Mouse (Mus musculus): ENCODE measurements around the gene Clk3.
"Not testable (repeated sequence)": the region's sequence is repeated elsewhere in the genome, so short reads cannot be mapped to it uniquely, and the experiment has no call there.

The Clk3 gene

GRCm38 (mm10) chr9:57724701-57725100 is 41.0 kb downstream of the Clk3 start:
- DNase-seq (ENCODE audit: low read depth, low spot score): no peak

DNA sequence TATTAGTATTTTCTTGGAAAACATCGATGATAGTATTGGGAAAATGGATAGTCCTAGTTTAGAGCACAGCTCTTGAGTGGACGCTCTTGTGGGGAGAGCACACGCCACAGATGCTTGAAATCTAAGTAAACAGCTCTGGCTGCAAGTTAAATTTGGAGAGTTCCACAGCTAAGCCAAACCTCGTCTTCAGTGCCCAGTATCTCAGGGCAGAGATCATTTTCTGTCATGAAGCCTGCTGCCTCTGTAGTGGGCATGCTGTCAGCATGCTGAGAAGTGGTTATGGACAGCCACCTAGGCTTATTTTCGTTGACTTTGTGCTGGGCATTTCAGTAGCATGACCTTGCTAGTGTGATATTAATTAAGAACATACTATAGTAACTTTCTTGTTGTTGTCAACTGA is 41.9 kb downstream of the Clk3 start:
- DNase-seq (ENCODE audit: low read depth, low spot score): no peak

GRCm38 (mm10) chr9:57723315-57723715 is 42.3 kb downstream of the Clk3 start:
- no peak for DNase-seq (ENCODE audit: low read depth, low spot score)

GRCm38 (mm10) chr9:57722371-57722770 is 43.3 kb downstream of the Clk3 start:
- no peak for DNase-seq (ENCODE audit: low read depth, low spot score)

DNA sequence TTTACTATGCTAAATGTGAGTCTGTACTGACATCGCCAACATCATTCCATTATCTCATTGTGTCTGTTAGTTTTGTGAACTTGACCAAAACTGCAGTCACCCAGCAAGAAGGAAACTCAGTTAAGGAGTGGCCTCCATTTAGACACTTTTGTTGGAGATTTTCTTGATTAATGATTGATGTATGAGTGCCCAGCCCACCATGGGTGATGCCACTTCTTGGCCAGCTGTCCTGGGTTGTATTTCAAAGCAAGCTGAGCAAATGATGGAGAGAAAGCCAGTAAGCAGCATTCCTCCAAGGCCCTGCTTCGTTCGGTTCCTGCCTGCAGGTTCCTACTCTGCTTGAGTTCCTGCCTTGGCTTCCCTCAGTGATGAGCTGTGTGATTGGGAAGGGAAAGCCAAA is 44.9 kb downstream of the Clk3 start:
- no peak for DNase-seq (ENCODE audit: low read depth, low spot score)

GRCm38 (mm10) chr9:57718408-57718807 is 47.3 kb downstream of the Clk3 start:
- no peak for DNase-seq (ENCODE audit: low read depth, low spot score)

- DNase-seq (ENCODE audit: low read depth, low spot score): peak; percentile 79
Observed at GRCm38 (mm10) chr9:57712194-57712593, 53.5 kb downstream of the Clk3 start.

- DNase-seq (ENCODE audit: low read depth, low spot score): not testable (repeated sequence)
Observed at GRCm38 (mm10) chr9:57710214-57710613, 55.4 kb downstream of the Clk3 start.

DNA sequence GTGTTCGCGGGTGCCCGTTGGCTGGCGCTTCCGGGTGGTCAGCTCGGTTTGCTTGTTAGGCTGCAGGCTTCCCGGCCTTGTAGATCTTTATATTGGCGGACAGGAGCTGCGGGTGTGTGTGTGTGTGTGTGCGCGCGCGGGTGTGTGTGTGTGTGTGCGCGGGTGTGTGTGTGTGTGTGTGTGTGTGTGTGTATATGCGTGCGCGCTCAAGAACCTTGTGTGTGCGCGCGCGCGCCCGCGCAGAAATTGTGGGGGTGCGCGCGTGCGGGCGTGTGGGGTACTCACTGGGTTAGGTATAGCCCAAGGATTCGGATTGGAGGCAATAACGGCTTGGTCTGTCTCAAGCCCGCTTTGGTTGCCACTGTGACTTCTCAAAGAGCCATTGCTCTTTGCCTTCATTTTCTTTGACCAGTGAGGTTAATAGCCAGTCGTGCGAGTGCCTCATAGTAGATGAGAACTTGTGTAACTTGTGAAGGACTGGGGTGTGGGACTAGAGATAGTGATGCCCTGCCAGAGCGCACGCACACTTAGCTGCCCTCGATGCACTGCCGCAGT is 56.9 kb downstream of the Clk3 start:
- DNase-seq (ENCODE audit: low read depth, low spot score): peak; percentile 66

DNA sequence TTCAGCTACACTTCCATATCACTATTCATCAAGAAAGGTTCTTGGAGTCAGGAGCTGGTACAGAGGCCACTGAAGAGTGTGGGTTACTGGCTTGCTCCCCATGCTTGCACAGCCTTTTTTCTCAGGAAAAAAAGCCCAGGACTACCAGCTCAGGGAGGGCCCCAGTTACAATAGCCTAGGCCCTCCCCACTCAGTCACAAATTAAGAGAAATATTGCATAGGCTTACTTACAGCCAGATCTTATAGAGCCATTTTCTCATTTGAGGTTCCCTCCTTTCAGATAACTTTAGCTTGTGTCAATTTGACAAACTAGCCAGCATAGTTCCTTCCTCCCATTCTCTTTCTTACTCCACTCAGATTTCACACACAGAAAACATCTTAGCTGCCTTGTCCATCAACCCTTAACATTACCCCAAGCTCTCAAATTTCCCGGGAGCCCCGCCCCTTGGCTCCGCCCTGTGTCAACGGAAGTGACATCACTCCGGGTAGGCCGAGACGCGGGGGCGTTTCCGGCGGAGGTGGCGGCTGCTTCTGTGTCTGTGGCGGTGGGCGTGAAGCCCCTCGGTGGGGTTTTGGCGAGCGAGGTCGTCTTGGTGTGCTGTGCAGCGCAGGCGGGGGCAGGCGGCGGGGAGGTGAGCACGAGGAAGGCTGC is 57.5 kb downstream of the Clk3 start, which contains the start of gene Edc3:
Gene Edc3 (plus strand): TSS at position 473 of the 652 bp plus-strand sequence.
- peak; percentile 93 for DNase-seq (ENCODE audit: low read depth, low spot score)

DNA sequence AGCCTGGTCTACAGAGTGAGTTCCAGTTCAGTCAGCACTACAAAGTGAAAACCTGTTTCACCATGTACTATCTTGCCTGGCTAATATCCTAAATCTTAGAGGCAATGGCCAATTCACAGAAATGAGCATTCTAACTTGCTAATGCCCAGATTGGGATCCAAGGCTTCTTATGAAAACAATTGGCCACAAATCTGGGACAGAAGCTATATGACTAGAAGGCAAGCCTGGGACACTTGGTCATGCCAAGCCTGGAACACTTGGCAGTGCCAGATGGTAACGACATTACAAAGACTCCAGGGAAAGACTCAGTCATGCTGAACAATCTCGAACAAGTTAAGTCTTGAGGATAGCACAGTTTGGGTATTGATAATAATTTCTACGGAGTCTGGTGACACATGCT is 59.2 kb downstream of the Clk3 start:
- no peak for DNase-seq (ENCODE audit: low read depth, low spot score)

All from R1 (cell line).